Mouse (Mus musculus): ENCODE data around the gene Utp14a. TPM values are rescaled to one million over a fixed set of nuclear protein-coding genes. Genes with fewer than 3 reads are reported as not detected.
A peak's percentile ranks its signal among the peaks of the same experiment; 100 is the strongest.
"Not testable (repeated sequence)": the region's sequence is repeated elsewhere in the genome, so short reads cannot be mapped to it uniquely, and the experiment has no call there.

The Utp14a gene
- polyA plus RNA-seq (2016; fragmentation: Nextera tagmentation; extraction: Ambion mirVana): 18.3 and 21.0 TPM in 2 replicates

DNA sequence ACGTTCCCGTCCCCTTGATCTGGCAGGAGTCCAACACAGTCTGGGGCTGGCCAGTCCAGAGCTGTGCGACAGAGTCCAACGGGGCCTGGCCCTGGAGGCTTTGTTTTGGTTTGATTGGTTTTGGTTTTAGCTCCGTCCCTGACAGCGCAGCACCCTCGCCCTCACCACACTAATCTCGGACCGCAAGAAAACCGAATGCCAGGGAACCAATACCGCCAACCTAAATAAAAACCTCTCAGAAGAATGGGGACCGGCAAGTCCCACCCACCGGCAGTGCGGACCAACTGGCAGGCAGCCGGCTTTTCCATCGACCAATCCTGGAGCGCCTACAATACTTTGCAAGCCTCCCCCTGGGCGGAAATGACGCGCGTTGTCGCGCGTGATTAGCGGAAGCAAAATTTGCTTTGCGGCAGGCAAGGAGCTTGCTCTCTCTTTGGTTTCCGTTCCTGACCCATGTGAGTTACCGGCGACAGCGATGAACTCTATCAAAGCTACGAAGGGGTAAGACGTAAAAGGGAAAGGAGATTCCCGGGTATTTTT is at the start of gene Utp14a:
Gene Utp14a, plus strand, starts transcription at position 395 of the 540 bp plus-strand sequence.
- WGBS: 10% methylated on average over 33 of the region's 33 CpGs

GRCm38 (mm10) chrX:48207761-48208487 is 48.7 kb upstream of the Utp14a start:
- Histone ChIP-seq H3K4me3 (peak overlapping the region; percentile 55), H3K9me3 (no peaks in the 10 kb centered on the region), H3K4me2 (replicated peaks) (peak overlapping the region; percentile 56), H3K27me3 (replicated peaks) (no peaks in the 10 kb centered on the region), H3K27ac (no peak overlapping the region), H3K4me1 (no peaks in the 10 kb centered on the region), H3K9ac (peak overlapping the region; percentile 63), H3K36me3 (no peaks in the 10 kb centered on the region)
- 8% methylated on average over 33 of the region's 36 CpGs for WGBS
- peak; percentile 87 for ATAC-seq (ENCODE audit: low FRiP score, low read depth)

More for the DNA sequence above, at the start of gene Utp14a:
- ATAC-seq (ENCODE audit: low FRiP score, low read depth): peak; percentile 99
- Histone ChIP-seq H3K27ac (no peak within 1 kb of the TSS), H3K27me3 (replicated peaks) (no peaks in the 10 kb centered on the region), H3K9ac (peak within 1 kb of the TSS; percentile 38), H3K9me3 (no peaks in the 10 kb centered on the region), H3K4me2 (replicated peaks) (peak within 1 kb of the TSS; percentile 60), H3K4me1 (no peaks in the 10 kb centered on the region), H3K36me3 (no peaks in the 10 kb centered on the region), H3K4me3 (peak within 1 kb of the TSS; percentile 44)

DNA sequence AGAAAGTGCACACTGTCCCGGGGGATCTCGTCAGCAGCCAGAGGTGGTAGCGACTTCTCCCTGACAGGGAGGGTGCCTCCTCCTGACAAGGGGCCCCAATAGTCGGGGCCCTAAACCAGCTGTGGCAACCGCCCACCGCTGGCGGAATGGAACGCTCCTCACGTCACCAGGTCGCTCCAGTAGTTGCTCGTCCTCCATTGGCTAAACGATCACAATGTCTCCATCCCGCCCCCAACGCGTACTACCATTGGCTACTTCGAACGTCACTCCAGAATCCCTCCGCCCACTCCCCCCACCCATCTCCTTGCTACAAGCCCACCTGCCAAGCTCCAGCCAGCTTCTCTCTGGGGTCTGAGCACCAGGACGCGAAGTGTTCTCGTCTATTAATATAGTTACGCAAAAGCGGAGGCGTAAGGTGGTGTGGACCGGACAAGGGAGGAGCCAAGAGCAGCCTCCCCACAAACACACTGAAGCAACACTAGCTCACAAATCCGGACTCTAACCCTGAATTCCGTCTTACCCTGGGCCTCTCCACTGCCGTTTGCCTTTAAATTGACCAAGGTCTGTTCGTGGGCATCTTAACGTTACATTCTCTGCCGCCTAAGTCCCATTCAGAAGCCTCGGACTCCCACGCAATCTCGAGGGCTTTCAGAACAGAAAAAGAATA is 48.0 kb upstream of the Utp14a start, which contains the start of gene Zdhhc9:
Gene Zdhhc9, minus strand, starts transcription at position 360 of the 667 bp plus-strand sequence.
- Histone ChIP-seq H3K4me1 (no peaks in the 10 kb centered on the region), H3K27ac (no peak within 1 kb of the TSS), H3K36me3 (no peaks in the 10 kb centered on the region), H3K9ac (peak within 1 kb of the TSS; percentile 63), H3K4me2 (replicated peaks) (peak within 1 kb of the TSS; percentile 56), H3K4me3 (peak within 1 kb of the TSS; percentile 55), H3K9me3 (no peaks in the 10 kb centered on the region), H3K27me3 (replicated peaks) (no peaks in the 10 kb centered on the region)
- WGBS: 16% methylated on average over 34 of the region's 34 CpGs
- peak; percentile 98 for ATAC-seq (ENCODE audit: low FRiP score, low read depth)

DNA sequence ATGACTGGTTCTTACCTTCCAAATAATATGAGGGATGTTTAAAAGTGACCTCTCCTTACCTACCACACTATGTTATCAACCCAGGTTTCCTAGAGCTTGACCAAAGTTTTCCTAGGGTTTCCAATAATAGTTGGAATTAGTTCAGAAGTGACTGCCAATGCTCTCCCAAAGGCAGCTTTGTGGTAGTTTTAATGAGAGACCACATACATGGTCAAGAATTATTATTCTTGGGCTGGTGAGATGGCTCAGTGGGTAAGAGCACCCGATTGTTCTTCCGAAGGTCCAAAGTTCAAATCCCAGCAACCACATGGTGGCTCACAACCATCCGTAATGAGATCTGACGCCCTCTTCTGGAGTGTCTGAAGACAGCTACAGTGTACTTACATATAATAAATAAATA is 46.9 kb upstream of the Utp14a start:
- H3K4me1 ChIP-seq; H3K9ac ChIP-seq; ATAC-seq (ENCODE audit: low FRiP score, low read depth); H3K4me2 ChIP-seq (replicated peaks); H3K9me3 ChIP-seq; H3K4me3 ChIP-seq; H3K27ac ChIP-seq; H3K36me3 ChIP-seq; H3K27me3 ChIP-seq (replicated peaks): not testable (repeated sequence)
- 77% methylated on average over 4 of the region's 4 CpGs for WGBS

DNA sequence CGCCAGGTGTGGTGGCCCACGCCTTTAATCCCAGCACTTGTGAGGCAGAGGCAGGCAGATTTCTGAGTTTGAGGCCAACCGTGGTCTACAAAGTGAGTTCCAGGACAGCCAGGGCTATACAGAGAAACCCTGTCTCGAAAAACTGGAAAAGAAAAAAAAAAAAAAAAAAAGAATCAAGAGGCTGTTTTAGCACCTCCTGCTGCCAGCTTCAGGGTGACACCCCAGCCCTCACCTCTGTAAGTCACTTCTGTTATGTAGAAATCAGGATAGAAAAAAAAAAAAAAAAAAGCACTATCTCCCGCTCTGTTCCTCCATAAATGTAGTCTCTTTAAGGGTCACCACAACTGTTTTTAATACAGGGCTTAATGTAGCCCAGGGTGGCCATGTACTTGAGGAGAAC is 37.2 kb upstream of the Utp14a start:
- ATAC-seq (ENCODE audit: low FRiP score, low read depth): no peak
- H3K4me3 ChIP-seq: no peak overlapping the region
- H3K36me3 ChIP-seq: no peaks in the 10 kb centered on the region

DNA sequence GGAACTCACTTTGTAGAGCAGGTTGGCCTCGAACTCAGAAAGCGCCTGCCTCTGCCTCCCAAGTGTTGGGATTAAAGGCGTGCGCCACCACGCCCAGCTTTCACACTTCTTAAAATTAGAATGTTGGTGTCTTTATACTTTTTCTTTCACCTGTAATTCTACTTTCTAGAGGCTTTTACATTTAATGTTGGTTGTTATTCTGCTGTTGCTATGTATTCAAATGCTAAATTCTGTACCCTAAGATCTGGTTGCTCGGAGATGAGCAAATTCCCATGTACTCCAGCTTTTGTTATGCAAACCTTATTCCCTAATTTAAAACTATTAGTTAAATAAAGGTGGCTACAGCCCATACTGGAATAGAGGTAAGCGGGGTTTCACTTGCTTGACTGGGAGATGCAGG is 34.0 kb upstream of the Utp14a start:
- Histone ChIP-seq H3K9me3 (no peaks in the 10 kb centered on the region), H3K4me1 (no peaks in the 10 kb centered on the region), H3K9ac (no peak overlapping the region), H3K27ac (no peak overlapping the region), H3K4me2 (replicated peaks) (no peak overlapping the region), H3K36me3 (no peaks in the 10 kb centered on the region), H3K4me3 (no peak overlapping the region), H3K27me3 (replicated peaks) (no peaks in the 10 kb centered on the region)
- no peak for ATAC-seq (ENCODE audit: low FRiP score, low read depth)
- 76% methylated on average over 7 of the region's 7 CpGs for WGBS

More for the DNA sequence above, 37.2 kb upstream of the Utp14a start:
- no peak overlapping the region for H3K27ac ChIP-seq
- no peaks in the 10 kb centered on the region for H3K9me3 ChIP-seq
- H3K4me1 ChIP-seq: no peaks in the 10 kb centered on the region
- H3K9ac ChIP-seq: no peak overlapping the region
- no peak overlapping the region for H3K4me2 ChIP-seq (replicated peaks)
- no peaks in the 10 kb centered on the region for H3K27me3 ChIP-seq (replicated peaks)
- WGBS: 79% methylated on average over 5 of the region's 5 CpGs

- WGBS: 87% methylated on average over 7 of the region's 7 CpGs
- Histone ChIP-seq H3K27me3 (replicated peaks) (no peaks in the 10 kb centered on the region), H3K27ac (no peak overlapping the region), H3K36me3 (no peaks in the 10 kb centered on the region), H3K4me1 (no peaks in the 10 kb centered on the region), H3K4me3 (no peak overlapping the region), H3K4me2 (replicated peaks) (no peak overlapping the region), H3K9me3 (no peaks in the 10 kb centered on the region), H3K9ac (no peak overlapping the region)
- ATAC-seq (ENCODE audit: low FRiP score, low read depth): no peak
Observed at GRCm38 (mm10) chrX:48226225-48226624, 30.4 kb upstream of the Utp14a start.

GRCm38 (mm10) chrX:48234417-48234816 is 22.2 kb upstream of the Utp14a start:
- 72% methylated on average over 7 of the region's 7 CpGs for WGBS
- no peaks in the 10 kb centered on the region for H3K27me3 ChIP-seq (replicated peaks)
- no peaks in the 10 kb centered on the region for H3K36me3 ChIP-seq
- no peaks in the 10 kb centered on the region for H3K4me1 ChIP-seq
- no peak overlapping the region for H3K4me2 ChIP-seq (replicated peaks)
- H3K9me3 ChIP-seq: no peaks in the 10 kb centered on the region
- no peak for ATAC-seq (ENCODE audit: low FRiP score, low read depth)
- no peak overlapping the region for H3K27ac ChIP-seq
- H3K4me3 ChIP-seq: no peak overlapping the region
- no peak overlapping the region for H3K9ac ChIP-seq

GRCm38 (mm10) chrX:48255830-48256428 is 733 bp upstream of the Utp14a start:
- no peaks in the 10 kb centered on the region for H3K27me3 ChIP-seq (replicated peaks)
- H3K9ac ChIP-seq: peak overlapping the region; percentile 38
- H3K4me1 ChIP-seq: no peaks in the 10 kb centered on the region
- no peak overlapping the region for H3K27ac ChIP-seq
- WGBS: 21% methylated on average over 18 of the region's 18 CpGs
- H3K36me3 ChIP-seq: no peaks in the 10 kb centered on the region
- H3K4me3 ChIP-seq: peak overlapping the region; percentile 44
- H3K4me2 ChIP-seq (replicated peaks): peak overlapping the region; percentile 58
- ATAC-seq (ENCODE audit: low FRiP score, low read depth): peak; percentile 88
- H3K9me3 ChIP-seq: no peaks in the 10 kb centered on the region

- no peaks in the 10 kb centered on the region for H3K27me3 ChIP-seq (replicated peaks)
- no peak overlapping the region for H3K9ac ChIP-seq
- WGBS: 15% methylated on average over 16 of the region's 16 CpGs
- peak overlapping the region; percentile 44 for H3K4me3 ChIP-seq
- no peaks in the 10 kb centered on the region for H3K9me3 ChIP-seq
- H3K36me3 ChIP-seq: no peaks in the 10 kb centered on the region
- 0 out of 2 replicates have a peak, but pooled peaks have one; percentile 12 for ATAC-seq (ENCODE audit: low FRiP score, low read depth)
- H3K27ac ChIP-seq: no peak overlapping the region
- H3K4me2 ChIP-seq (replicated peaks): peak overlapping the region; percentile 60
- no peaks in the 10 kb centered on the region for H3K4me1 ChIP-seq
Observed at GRCm38 (mm10) chrX:48257011-48257410, 349 bp downstream of the Utp14a start.

DNA sequence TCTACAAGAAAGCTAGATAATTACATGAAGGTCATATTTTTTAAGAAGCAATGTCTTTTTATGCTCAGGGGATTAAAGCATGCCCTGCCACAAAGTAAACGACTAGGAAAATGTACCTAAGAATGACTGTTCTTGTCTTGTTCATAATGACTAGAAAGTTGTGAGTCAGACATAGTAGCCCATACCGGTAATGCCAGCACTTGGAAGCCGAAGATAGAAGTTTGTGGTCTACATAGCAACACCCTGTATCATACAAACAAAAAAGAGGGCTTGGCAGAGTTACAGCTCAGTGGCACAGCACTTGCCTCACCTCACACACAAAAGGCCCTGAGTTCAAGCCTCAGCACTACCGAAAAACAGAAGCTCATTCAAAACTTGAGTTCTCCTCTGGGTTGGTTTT is 15.0 kb downstream of the Utp14a start:
- WGBS: 89% methylated on average over 4 of the region's 4 CpGs
- Histone ChIP-seq H3K4me1 (no peaks in the 10 kb centered on the region), H3K4me3 (no peak overlapping the region), H3K4me2 (replicated peaks) (no peak overlapping the region), H3K36me3 (peaks cover 8% of the 10 kb centered on the region), H3K9ac (no peak overlapping the region), H3K9me3 (no peaks in the 10 kb centered on the region), H3K27me3 (replicated peaks) (no peaks in the 10 kb centered on the region), H3K27ac (no peak overlapping the region)
- ATAC-seq (ENCODE audit: low FRiP score, low read depth): no peak

- 86% methylated on average over 10 of the region's 10 CpGs for WGBS
- no peaks in the 10 kb centered on the region for H3K9me3 ChIP-seq
- H3K9ac ChIP-seq: no peak overlapping the region
- peaks cover 4% of the 10 kb centered on the region for H3K36me3 ChIP-seq
- no peak for ATAC-seq (ENCODE audit: low FRiP score, low read depth)
- H3K4me2 ChIP-seq (replicated peaks): no peak overlapping the region
- no peaks in the 10 kb centered on the region for H3K4me1 ChIP-seq
- H3K27ac ChIP-seq: no peak overlapping the region
- H3K4me3 ChIP-seq: no peak overlapping the region
- H3K27me3 ChIP-seq (replicated peaks): no peaks in the 10 kb centered on the region
Observed at GRCm38 (mm10) chrX:48274634-48275033, 18.0 kb downstream of the Utp14a start.
